Mouse (Mus musculus) embryonic facial prominence, embryonic 14.5 days (tissue): ENCODE results near the gene Grin2b. TPM values are rescaled to one million over a fixed set of nuclear protein-coding genes. Genes with fewer than 3 reads are reported as not detected.
A peak's percentile ranks its signal among the peaks of the same experiment; 100 is the strongest.

Experiments used
- ATAC-seq: fragments of 200-750 bp; cut with Nextera tagmentation; 2 replicates; pipeline ENCODE4 v1.8.0; 2017; ENCODE audit warnings: low read depth, moderate number of reproducible peaks, moderate TSS enrichment
- DNase-seq: peaks from one replicate; pipeline ENCODE4 v3.0.0-alpha.2; 2015; ENCODE audit warnings: low spot score
- H3K27ac ChIP-seq: fragments of 300-500 bp; sonication (generic); replicated peaks from 2 replicates; pipeline ENCODE4 v1.5.1; 2014; ENCODE audit warnings: low read depth, mild to moderate bottlenecking, low read length, moderate library complexity
- H3K27me3 ChIP-seq: fragments of 300-500 bp; sonication (generic); replicated peaks from 2 replicates; pipeline ENCODE4 v1.6.1; 2014; ENCODE audit warnings: low read length; ENCODE audit not compliant: control insufficient read depth, insufficient read depth
- H3K36me3 ChIP-seq: fragments of 300-500 bp; sonication (generic); 2 replicates; pipeline ENCODE4 v1.6.1; 2014; ENCODE audit warnings: low read length, mixed read lengths; ENCODE audit not compliant: control insufficient read depth, insufficient read depth
- H3K4me1 ChIP-seq: fragments of 300-500 bp; sonication (generic); 2 replicates; pipeline ENCODE4 v1.6.1; 2014; ENCODE audit warnings: antibody characterized with exemption, low read length; ENCODE audit not compliant: control insufficient read depth, insufficient read depth
- H3K4me2 ChIP-seq: fragments of 300-500 bp; sonication (generic); 2 replicates; pipeline ENCODE4 v1.6.1; 2014; ENCODE audit warnings: low read depth, mild to moderate bottlenecking, low read length, moderate library complexity, mixed read lengths
- H3K4me3 ChIP-seq: fragments of 300-500 bp; sonication (generic); 2 replicates; pipeline ENCODE4 v1.5.1; 2014; ENCODE audit warnings: low read depth, mild to moderate bottlenecking, low read length
- H3K9ac ChIP-seq: fragments of 300-500 bp; sonication (generic); 2 replicates; pipeline ENCODE4 v1.6.1; 2014; ENCODE audit warnings: low read depth, mild to moderate bottlenecking, low read length, moderate library complexity, mixed read lengths
- H3K9me3 ChIP-seq: fragments of 300-500 bp; sonication (generic); 2 replicates; pipeline ENCODE4 v1.6.1; 2016; ENCODE audit warnings: low read length; ENCODE audit not compliant: control insufficient read depth
- WGBS: fragments of 180-500 bp; shearing (Covaris S2); extraction: QIAGEN DNeasy Blood & Tissue Kit; methylation state at CpG from one replicate; pipeline ENCODE4 v1.1.7; 2014; 5-methylcytosine and 5-hydroxymethylcytosine counted together
- polyA plus RNA-seq: library from polyadenylated mRNA; unstranded; fragments of >200 nt; fragmentation: Nextera tagmentation; extraction: Ambion mirVana; gene quantifications from 2 replicates; pipeline ENCODE4 v1.2.1, GENCODE M21; 2014

Gene Grin2b
- polyA plus RNA-seq, 1 experiment from 2014 or later = 2.1 TPM

DNA sequence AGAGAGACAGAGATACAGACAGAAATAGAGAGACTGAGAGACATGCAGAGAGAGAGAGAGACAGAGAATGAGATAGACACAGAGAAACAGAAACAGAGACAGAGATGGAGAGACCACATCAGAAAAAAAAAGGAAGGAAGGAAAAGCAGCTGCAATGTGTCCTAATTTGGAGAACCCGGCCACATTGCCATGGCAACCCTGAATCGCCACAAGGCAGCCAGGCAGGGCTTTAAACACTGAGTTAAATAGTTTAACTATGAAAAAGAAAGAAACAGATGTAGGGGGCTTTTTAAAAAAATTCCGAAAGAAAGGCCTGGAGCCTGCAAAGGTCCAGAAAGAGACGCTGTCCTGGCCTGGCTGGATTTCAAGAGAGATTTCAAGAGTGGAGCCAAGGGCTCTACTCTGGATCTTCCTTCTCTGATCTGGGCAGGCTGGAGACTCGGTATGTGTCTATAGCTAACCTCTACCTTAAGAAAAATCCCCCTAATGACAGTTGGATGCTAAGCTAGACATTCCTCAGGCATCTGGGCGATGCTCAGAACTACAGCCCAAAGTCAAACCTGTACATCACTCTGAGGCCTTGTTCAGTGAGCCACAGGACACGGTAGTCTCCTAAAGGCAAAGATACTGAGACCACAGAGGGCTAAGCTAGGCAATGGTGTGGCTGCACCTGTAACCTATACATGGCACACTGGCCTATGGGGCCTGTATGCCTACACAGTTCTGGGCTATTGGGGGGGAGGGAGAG is 162.8 kb downstream of the Grin2b start:
- Histone ChIP-seq H3K36me3 (no peaks in the 10 kb centered on the region), H3K4me1 (no peaks in the 10 kb centered on the region), H3K4me2 (no peak overlapping the region), H3K27me3 (no peaks in the 10 kb centered on the region), H3K4me3 (no peak overlapping the region), H3K9ac (no peak overlapping the region), H3K27ac (no peak overlapping the region), H3K9me3 (no peaks in the 10 kb centered on the region)
- DNase-seq (peak; percentile 72), ATAC-seq (no peak; the same call in 1 of the 2 replicates)
- 37% methylated on average over 7 of the region's 7 CpGs for WGBS

DNA sequence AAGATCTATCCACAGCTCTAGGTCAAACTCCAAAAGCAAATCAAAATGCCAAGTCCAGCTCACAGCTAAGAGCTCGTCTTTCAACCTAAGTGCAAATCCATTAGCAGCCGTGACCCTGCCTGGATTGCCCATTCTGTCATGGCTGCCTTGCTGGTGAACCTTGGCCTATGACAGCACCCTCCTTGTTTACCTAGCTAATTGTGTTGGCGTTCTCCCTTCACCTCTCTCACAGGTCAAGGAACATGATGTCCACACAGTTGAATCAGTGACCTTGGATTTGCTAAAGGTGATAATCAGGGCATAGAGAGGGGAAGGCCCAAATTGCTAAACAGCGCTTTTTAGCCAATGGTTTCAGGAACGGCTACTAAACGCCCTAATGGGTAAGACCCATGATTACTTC is 165.2 kb downstream of the Grin2b start:
- H3K4me3 ChIP-seq = no peak overlapping the region
- ATAC-seq (no peak), DNase-seq (no peak)
- H3K36me3 ChIP-seq = no peaks in the 10 kb centered on the region
- H3K9me3 ChIP-seq = no peaks in the 10 kb centered on the region
- no peak overlapping the region for H3K9ac ChIP-seq
- no peaks in the 10 kb centered on the region for H3K27me3 ChIP-seq
- no peaks in the 10 kb centered on the region for H3K4me1 ChIP-seq
- H3K4me2 ChIP-seq = no peak overlapping the region
- WGBS = 75% methylated on average over 6 of the region's 6 CpGs
- no peak overlapping the region for H3K27ac ChIP-seq

DNA sequence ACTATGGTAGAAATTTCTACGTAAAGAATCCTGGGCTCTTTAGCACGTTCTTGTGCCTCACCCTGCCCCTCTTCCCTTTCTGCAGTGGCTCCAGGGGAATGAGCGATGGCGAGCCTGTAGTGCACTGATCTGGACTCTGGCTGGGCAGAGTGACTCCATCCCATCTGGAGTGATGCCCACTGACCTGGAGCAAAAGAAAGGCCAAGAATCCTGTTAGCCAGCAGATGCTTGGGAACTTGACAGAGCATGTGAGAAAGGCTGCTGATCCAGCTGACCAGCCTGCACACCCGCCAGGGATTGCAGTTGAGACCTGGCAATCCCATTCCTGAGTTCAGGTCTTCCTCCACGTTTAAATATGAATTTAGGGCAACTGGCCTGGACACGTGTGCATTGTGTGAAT is 178.6 kb downstream of the Grin2b start:
- peaks cover 12% of the 10 kb centered on the region for H3K9me3 ChIP-seq
- no peaks in the 10 kb centered on the region for H3K36me3 ChIP-seq
- ATAC-seq (no peak), DNase-seq (no peak)
- H3K4me3 ChIP-seq = no peak overlapping the region
- no peaks in the 10 kb centered on the region for H3K27me3 ChIP-seq
- H3K4me2 ChIP-seq = no peak overlapping the region
- no peak overlapping the region for H3K9ac ChIP-seq
- 70% methylated on average over 7 of the region's 7 CpGs for WGBS
- no peak overlapping the region for H3K27ac ChIP-seq
- no peaks in the 10 kb centered on the region for H3K4me1 ChIP-seq

DNA sequence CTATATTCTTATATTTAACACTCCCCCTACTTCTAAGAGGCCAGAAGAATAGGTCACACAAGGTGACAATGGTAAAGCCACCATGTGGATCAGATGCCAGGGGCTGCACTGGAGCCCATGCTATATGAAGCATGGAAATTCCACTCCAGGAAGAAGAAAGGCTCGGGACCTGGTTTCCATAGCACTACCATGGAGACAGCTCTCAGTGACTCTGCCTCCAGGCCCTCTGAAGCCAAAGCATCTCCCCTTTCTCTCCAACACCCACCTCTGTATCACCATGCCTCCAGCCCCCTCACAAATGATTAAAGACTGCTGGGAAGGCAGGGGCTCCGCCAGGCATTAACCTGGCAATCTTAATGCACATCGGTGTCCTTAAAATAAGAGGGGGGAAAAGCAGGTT is 179.4 kb downstream of the Grin2b start:
- Histone ChIP-seq H3K9ac (no peak overlapping the region), H3K36me3 (no peaks in the 10 kb centered on the region), H3K9me3 (peaks cover 12% of the 10 kb centered on the region), H3K4me3 (no peak overlapping the region), H3K4me1 (no peaks in the 10 kb centered on the region), H3K27ac (no peak overlapping the region), H3K4me2 (no peak overlapping the region), H3K27me3 (no peaks in the 10 kb centered on the region)
- DNase-seq (no peak), ATAC-seq (no peak)
- 64% methylated on average over 3 of the region's 3 CpGs for WGBS

DNA sequence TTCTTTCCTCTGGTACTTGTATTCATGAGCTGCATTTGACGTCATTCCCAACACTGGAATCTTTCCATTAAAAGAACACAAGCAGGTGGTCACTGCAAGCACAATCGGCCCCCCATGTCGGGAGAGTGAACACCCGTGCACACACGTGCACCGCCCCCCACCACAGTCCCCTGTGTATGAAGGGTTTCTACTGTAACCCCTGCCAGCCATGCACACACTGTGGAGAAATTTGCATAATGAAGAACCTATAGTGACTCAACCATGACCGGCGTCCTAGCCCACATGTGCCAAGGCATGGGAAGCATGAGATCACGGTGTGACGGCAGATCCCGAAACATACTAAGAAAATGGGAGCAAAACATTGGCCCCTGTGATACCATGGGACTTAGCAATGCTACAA is 179.9 kb downstream of the Grin2b start:
- Histone ChIP-seq H3K27me3 (no peaks in the 10 kb centered on the region), H3K4me1 (no peaks in the 10 kb centered on the region), H3K4me2 (no peak overlapping the region), H3K9me3 (peaks cover 12% of the 10 kb centered on the region), H3K4me3 (no peak overlapping the region), H3K36me3 (no peaks in the 10 kb centered on the region), H3K27ac (no peak overlapping the region), H3K9ac (no peak overlapping the region)
- no peak for DNase-seq
- 86% methylated on average over 11 of the region's 11 CpGs for WGBS
- ATAC-seq = no peak

DNA sequence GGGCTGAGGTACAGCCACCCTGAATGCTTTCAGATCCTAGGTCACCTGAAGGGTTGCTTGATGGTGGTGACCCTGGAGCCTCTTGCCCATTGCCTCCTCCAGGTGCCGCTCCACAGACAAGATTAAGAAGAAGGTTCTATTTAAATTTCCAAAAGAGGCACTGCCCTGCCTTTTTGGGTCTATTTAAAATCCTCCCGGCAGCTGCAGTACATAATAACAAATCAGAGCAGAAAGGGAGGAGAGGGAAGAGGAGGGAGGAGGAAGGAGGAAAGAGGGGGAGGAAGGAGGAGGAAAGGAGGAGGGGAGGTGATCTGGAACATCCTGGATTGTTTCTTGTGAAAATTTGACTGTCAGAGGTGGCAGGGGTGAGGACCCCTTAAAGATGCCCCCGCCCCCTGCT is 197.2 kb downstream of the Grin2b start:
- no peak for DNase-seq
- no peak for ATAC-seq
- Histone ChIP-seq H3K4me3 (no peak overlapping the region), H3K36me3 (no peaks in the 10 kb centered on the region), H3K4me1 (no peaks in the 10 kb centered on the region), H3K9ac (no peak overlapping the region), H3K27ac (no peak overlapping the region), H3K27me3 (no peaks in the 10 kb centered on the region), H3K4me2 (no peak overlapping the region), H3K9me3 (no peaks in the 10 kb centered on the region)
- WGBS = 46% methylated on average over 3 of the region's 3 CpGs

DNA sequence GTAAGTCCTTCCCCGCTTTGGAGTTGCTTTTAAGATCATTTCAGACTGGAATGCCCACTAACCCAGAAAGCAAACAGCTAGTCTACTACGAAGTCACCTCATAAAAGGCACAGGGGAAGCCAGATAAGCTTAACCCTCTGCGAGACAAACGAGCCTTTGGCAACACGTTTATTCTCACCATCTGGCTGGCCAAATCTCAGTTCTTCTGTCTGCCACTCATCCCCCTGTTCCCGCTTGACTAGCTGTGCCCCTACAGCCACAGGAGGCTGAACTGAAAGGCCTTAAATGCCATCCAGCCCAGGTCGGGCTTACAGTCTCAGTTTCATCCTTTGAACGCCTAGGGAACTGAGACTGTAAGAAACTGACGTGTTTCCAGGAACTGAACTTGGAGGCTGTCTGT is 200.8 kb downstream of the Grin2b start:
- no peaks in the 10 kb centered on the region for H3K27me3 ChIP-seq
- no peaks in the 10 kb centered on the region for H3K4me1 ChIP-seq
- H3K36me3 ChIP-seq = no peaks in the 10 kb centered on the region
- ATAC-seq (no peak; the same call in 1 of the 2 replicates), DNase-seq (peak; percentile 28)
- H3K27ac ChIP-seq = no peak overlapping the region
- WGBS = 46% methylated on average over 9 of the region's 9 CpGs
- no peak overlapping the region for H3K4me2 ChIP-seq
- no peaks in the 10 kb centered on the region for H3K9me3 ChIP-seq
- H3K4me3 ChIP-seq = no peak overlapping the region
- H3K9ac ChIP-seq = no peak overlapping the region

DNA sequence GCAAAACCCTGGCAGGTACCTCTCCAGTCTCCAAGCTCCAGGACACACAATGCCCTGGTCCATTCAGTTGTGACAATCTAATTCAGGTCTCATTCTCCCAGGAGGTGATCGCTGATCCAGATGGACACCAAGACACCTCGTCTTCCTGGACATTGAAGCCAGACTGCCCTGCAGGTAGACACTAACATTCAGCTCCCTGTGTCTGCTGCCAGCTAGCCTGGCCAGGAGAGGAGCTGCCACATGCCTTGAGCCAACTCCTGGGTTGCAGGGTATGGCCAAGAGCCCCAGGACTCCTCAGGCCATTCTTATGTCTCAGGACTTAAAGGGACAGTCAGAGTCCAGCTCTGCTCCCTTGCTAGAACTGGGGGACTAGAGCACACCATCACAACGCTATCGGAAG is 201.8 kb downstream of the Grin2b start:
- no peaks in the 10 kb centered on the region for H3K36me3 ChIP-seq
- H3K4me1 ChIP-seq = no peaks in the 10 kb centered on the region
- no peaks in the 10 kb centered on the region for H3K9me3 ChIP-seq
- no peak for DNase-seq
- no peak overlapping the region for H3K9ac ChIP-seq
- H3K4me3 ChIP-seq = no peak overlapping the region
- 91% methylated on average over 4 of the region's 4 CpGs for WGBS
- no peak for ATAC-seq
- H3K4me2 ChIP-seq = no peak overlapping the region
- H3K27ac ChIP-seq = no peak overlapping the region
- no peaks in the 10 kb centered on the region for H3K27me3 ChIP-seq

DNA sequence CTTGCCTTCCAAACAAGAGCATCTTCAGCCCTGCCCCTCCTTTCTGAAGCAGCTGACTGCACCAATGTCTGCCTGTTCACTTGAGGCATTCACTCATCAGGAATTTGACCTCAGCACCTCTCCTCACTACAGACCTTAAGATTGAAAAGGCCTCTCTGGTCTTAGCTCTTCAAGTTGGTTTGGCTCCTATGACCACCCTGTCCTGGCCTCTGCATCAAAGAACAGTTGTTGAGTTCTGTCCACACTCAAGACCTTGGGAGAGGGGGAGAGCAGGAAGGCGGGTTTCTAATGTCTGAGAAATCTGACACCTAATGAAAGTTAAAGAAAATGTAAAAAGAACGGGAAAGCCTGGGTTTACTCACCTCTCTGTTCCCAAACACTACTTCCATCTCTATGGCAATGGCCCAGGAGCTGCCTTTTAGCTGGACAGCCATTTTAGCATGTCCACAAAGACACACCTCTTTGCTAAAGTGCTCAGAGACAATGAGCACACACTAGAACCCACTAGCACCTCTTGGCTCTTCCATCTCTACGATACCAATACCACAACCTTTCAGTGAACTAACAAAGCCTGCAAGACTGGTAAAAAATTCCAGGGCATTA is 202.5 kb downstream of the Grin2b start:
- ATAC-seq (no peak), DNase-seq (no peak)
- Histone ChIP-seq H3K4me2 (no peak overlapping the region), H3K4me3 (no peak overlapping the region), H3K9me3 (no peaks in the 10 kb centered on the region), H3K9ac (no peak overlapping the region), H3K36me3 (no peaks in the 10 kb centered on the region), H3K27ac (no peak overlapping the region), H3K27me3 (no peaks in the 10 kb centered on the region), H3K4me1 (no peaks in the 10 kb centered on the region)
- WGBS = 53% methylated on average over 3 of the region's 3 CpGs
